Mouse (Mus musculus) stomach, embryonic 15.5 days (tissue): ENCODE measurements at regions not wholly inside any gene's neighbourhood (a gene's known extent, or its start where the extent isn't known, plus 50 kb on each side); places are given as distances from the start of the nearest gene placed in this dataset.

Source experiments
- ATAC-seq: fragments of 200-750 bp; cut with Nextera tagmentation; 2 replicates; pipeline ENCODE4 v1.8.0; 2017; ENCODE audit warnings: low read depth, moderate number of reproducible peaks, moderate TSS enrichment; ENCODE audit not compliant: insufficient read depth, low FRiP score
- H3K27ac ChIP-seq: fragments of 300-500 bp; sonication (generic); 2 replicates; pipeline ENCODE4 v1.5.1; 2015; ENCODE audit warnings: mild to moderate bottlenecking, inconsistent platforms
- H3K27me3 ChIP-seq: fragments of 300-500 bp; sonication (generic); replicated peaks from 2 replicates; pipeline ENCODE4 v1.6.1; 2015; ENCODE audit warnings: inconsistent platforms
- H3K36me3 ChIP-seq: fragments of 300-500 bp; sonication (generic); 2 replicates; pipeline ENCODE4 v1.6.1; 2015; ENCODE audit warnings: inconsistent platforms
- H3K4me1 ChIP-seq: fragments of 300-500 bp; sonication (generic); 2 replicates; pipeline ENCODE4 v1.6.1; 2015; ENCODE audit warnings: inconsistent platforms
- H3K4me2 ChIP-seq: fragments of 300-500 bp; sonication (generic); 2 replicates; pipeline ENCODE4 v1.6.1; 2015; ENCODE audit warnings: mild to moderate bottlenecking, inconsistent platforms
- H3K4me3 ChIP-seq: fragments of 300-500 bp; sonication (generic); replicated peaks from 2 replicates; pipeline ENCODE4 v1.5.1; 2015; ENCODE audit warnings: inconsistent platforms
- H3K9ac ChIP-seq: fragments of 300-500 bp; sonication (generic); 2 replicates; pipeline ENCODE4 v1.6.1; 2015; ENCODE audit warnings: inconsistent platforms
- H3K9me3 ChIP-seq: fragments of 300-500 bp; sonication (generic); 2 replicates; pipeline ENCODE4 v1.6.1; 2016; ENCODE audit warnings: inconsistent platforms
- WGBS: fragments of 180-500 bp; shearing (Covaris S2); methylation state at CpG from one replicate; pipeline ENCODE4 v1.1.7; 2015; 5-methylcytosine and 5-hydroxymethylcytosine counted together

GRCm38 (mm10) chr1:190570563-190570962 is 341.0 kb downstream of the Rps6kc1 start:
- no peak for ATAC-seq
- no peak overlapping the region for H3K4me2 ChIP-seq
- H3K4me1 ChIP-seq, result no peaks in the 10 kb centered on the region
- H3K27me3 ChIP-seq, result no peaks in the 10 kb centered on the region
- H3K4me3 ChIP-seq, result no peak overlapping the region
- no peaks in the 10 kb centered on the region for H3K36me3 ChIP-seq
- no peaks in the 10 kb centered on the region for H3K9me3 ChIP-seq
- WGBS, result 70% methylated on average over 10 of the region's 10 CpGs
- H3K9ac ChIP-seq, result no peak overlapping the region
- H3K27ac ChIP-seq, result no peak overlapping the region

DNA sequence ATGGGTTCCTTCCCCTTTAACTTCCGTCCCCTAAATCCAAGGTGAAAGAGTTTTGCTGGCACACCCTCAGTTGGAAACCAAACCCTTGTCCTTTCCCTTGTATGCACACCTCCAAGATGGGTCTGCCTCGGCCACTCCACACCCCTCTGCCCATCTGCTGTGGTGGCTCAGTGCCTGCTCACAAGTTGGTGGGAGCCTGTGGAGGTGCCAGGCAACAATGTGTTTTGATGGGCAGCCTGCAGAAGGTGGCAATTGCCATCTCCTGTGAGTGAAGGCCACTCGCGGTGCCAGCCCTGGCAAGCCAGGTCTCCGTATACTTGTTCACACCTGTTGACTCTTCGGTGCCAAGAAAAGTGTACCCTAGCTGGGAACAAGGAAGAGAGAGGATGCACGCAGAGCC is 344.8 kb downstream of the Rps6kc1 start:
- Histone ChIP-seq H3K9me3 (no peaks in the 10 kb centered on the region), H3K4me1 (no peaks in the 10 kb centered on the region; the same call in 1 of the 2 replicates), H3K9ac (no peak overlapping the region), H3K27ac (no peak overlapping the region), H3K4me2 (no peak overlapping the region), H3K4me3 (no peak overlapping the region), H3K27me3 (no peaks in the 10 kb centered on the region), H3K36me3 (no peaks in the 10 kb centered on the region)
- no peak for ATAC-seq
- 92% methylated on average over 7 of the region's 7 CpGs for WGBS

DNA sequence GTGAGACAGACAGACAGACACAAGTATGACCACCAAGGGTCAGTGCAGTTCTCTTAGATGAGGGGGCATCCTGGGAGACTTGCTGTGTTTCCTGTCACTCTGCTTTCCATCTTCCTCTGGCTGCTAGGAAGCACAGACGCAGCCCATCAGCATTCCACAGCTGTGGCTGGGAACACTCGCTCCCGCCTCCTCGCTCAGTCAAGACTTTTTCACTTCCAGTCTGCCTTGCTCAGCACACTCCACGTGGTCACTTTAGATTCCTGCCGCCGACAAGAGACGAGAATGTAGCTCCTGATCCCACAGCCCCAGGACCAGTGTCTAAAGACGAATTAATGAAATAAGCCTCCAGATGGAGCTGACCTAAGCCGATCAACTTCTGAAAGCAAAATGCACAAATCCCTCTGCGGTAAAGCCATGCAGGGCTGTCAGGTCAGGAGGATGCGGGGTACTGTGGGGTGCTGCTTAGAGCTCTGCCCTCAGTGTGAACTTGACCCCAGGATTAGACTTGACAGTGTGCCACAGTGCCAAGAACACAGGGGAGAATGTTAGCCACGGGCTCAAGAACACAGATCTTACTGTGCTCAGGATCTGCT is 348.6 kb downstream of the Rps6kc1 start:
- H3K9ac ChIP-seq, result no peak overlapping the region
- H3K4me1 ChIP-seq, result no peaks in the 10 kb centered on the region; the same call in 1 of the 2 replicates
- no peaks in the 10 kb centered on the region for H3K36me3 ChIP-seq
- ATAC-seq, result 0 out of 2 replicates have a peak, but pooled peaks have one; percentile 33
- no peaks in the 10 kb centered on the region for H3K27me3 ChIP-seq
- no peak overlapping the region for H3K4me2 ChIP-seq
- no peaks in the 10 kb centered on the region for H3K9me3 ChIP-seq
- 35% methylated on average over 13 of the region's 13 CpGs for WGBS
- H3K27ac ChIP-seq, result no peak overlapping the region
- H3K4me3 ChIP-seq, result no peak overlapping the region

GRCm38 (mm10) chr1:190560086-190560485 is 351.5 kb downstream of the Rps6kc1 start:
- H3K9me3 ChIP-seq, result no peaks in the 10 kb centered on the region
- no peak overlapping the region for H3K9ac ChIP-seq
- no peaks in the 10 kb centered on the region; the same call in 1 of the 2 replicates for H3K4me1 ChIP-seq
- H3K27me3 ChIP-seq, result no peaks in the 10 kb centered on the region
- H3K4me3 ChIP-seq, result no peak overlapping the region
- no peak for ATAC-seq
- no peak overlapping the region for H3K27ac ChIP-seq
- no peaks in the 10 kb centered on the region for H3K36me3 ChIP-seq
- H3K4me2 ChIP-seq, result no peak overlapping the region
- 50% methylated on average over 9 of the region's 9 CpGs for WGBS

- no peak; the same call in 1 of the 2 replicates for ATAC-seq
- H3K9ac ChIP-seq, result no peak overlapping the region
- WGBS, result 53% methylated on average over 2 of the region's 2 CpGs
- H3K27ac ChIP-seq, result no peak overlapping the region
- H3K4me1 ChIP-seq, result no peaks in the 10 kb centered on the region
- no peak overlapping the region for H3K4me3 ChIP-seq
- H3K9me3 ChIP-seq, result no peaks in the 10 kb centered on the region
- H3K27me3 ChIP-seq, result 0 out of 2 replicates have a peak, but pooled peaks cover 2% of the 10 kb centered on the region
- no peaks in the 10 kb centered on the region for H3K36me3 ChIP-seq
- no peak overlapping the region for H3K4me2 ChIP-seq
These were observed 369.7 kb downstream of the Rps6kc1 start for GRCm38 (mm10) chr1:190541892-190542291.

GRCm38 (mm10) chr1:190532879-190533676 is 362.6 kb upstream of the Prox1 start:
- H3K27ac ChIP-seq, result no peak overlapping the region
- WGBS, result 22% methylated on average over 10 of the region's 10 CpGs
- H3K4me2 ChIP-seq, result no peak overlapping the region

GRCm38 (mm10) chr1:190531224-190531623 is 360.7 kb upstream of the Prox1 start:
- H3K9ac ChIP-seq, result no peak overlapping the region
- no peak overlapping the region for H3K4me2 ChIP-seq
- no peak for ATAC-seq
- no peaks in the 10 kb centered on the region for H3K27me3 ChIP-seq
- WGBS, result 93% methylated on average over 6 of the region's 6 CpGs
- H3K36me3 ChIP-seq, result no peaks in the 10 kb centered on the region
- no peak overlapping the region for H3K4me3 ChIP-seq
- 0 out of 2 replicates have a peak, but pooled peaks cover 8% of the 10 kb centered on the region for H3K4me1 ChIP-seq
- no peak overlapping the region for H3K27ac ChIP-seq
- H3K9me3 ChIP-seq, result no peaks in the 10 kb centered on the region

More at GRCm38 (mm10) chr1:190532879-190533676, 362.6 kb upstream of the Prox1 start:
- peak; percentile 70; the same call in 1 of the 2 replicates for ATAC-seq
- no peak overlapping the region for H3K4me3 ChIP-seq
- no peaks in the 10 kb centered on the region for H3K36me3 ChIP-seq
- H3K27me3 ChIP-seq, result 0 out of 2 replicates have a peak, but pooled peaks cover 2% of the 10 kb centered on the region
- no peaks in the 10 kb centered on the region for H3K9me3 ChIP-seq
- 0 out of 2 replicates have a peak, but pooled peaks cover 5% of the 10 kb centered on the region for H3K4me1 ChIP-seq
- H3K9ac ChIP-seq, result no peak overlapping the region

DNA sequence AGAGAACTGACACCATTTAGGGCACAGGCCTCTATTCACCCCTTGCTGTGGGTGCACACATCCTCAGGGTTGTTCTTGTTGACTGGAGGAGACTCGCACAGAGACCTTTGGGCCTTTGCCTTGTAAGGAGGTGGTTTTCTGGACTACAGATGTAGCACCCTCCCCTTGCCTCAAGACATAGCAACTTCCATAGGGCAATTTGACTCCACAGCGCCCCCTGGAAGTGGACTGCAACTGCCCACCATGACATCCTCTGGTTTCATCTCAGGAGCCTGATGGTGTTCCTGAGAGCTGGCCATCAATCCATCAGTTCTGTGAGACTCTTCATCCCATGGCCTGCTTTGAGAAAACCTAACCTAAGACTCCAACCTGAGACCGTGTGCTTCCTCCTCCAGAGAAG is 359.6 kb upstream of the Prox1 start:
- Histone ChIP-seq H3K9ac (no peak overlapping the region), H3K27me3 (no peaks in the 10 kb centered on the region), H3K4me1 (0 out of 2 replicates have a peak, but pooled peaks cover 8% of the 10 kb centered on the region), H3K36me3 (no peaks in the 10 kb centered on the region), H3K4me3 (no peak overlapping the region), H3K27ac (no peak overlapping the region), H3K4me2 (no peak overlapping the region), H3K9me3 (no peaks in the 10 kb centered on the region)
- 70% methylated on average over 3 of the region's 3 CpGs for WGBS
- no peak for ATAC-seq

- Histone ChIP-seq H3K9ac (no peak overlapping the region), H3K4me1 (0 out of 2 replicates have a peak, but pooled peaks cover 3% of the 10 kb centered on the region), H3K4me3 (no peak overlapping the region), H3K36me3 (no peaks in the 10 kb centered on the region), H3K27ac (no peak overlapping the region), H3K4me2 (no peak overlapping the region), H3K27me3 (no peaks in the 10 kb centered on the region; the same call in 1 of the 2 replicates), H3K9me3 (no peaks in the 10 kb centered on the region)
- WGBS, result 39% methylated on average over 7 of the region's 7 CpGs
- no peak for ATAC-seq
These were observed 357.1 kb upstream of the Prox1 start for GRCm38 (mm10) chr1:190527545-190528137.

GRCm38 (mm10) chr1:190526634-190527033 is 356.1 kb upstream of the Prox1 start:
- Histone ChIP-seq H3K4me3 (no peak overlapping the region), H3K9ac (no peak overlapping the region), H3K27ac (peak overlapping the region; percentile 16; the same call in 1 of the 2 replicates), H3K4me2 (no peak overlapping the region), H3K36me3 (no peaks in the 10 kb centered on the region), H3K27me3 (no peaks in the 10 kb centered on the region; the same call in 1 of the 2 replicates), H3K4me1 (0 out of 2 replicates have a peak, but pooled peaks cover 3% of the 10 kb centered on the region), H3K9me3 (no peaks in the 10 kb centered on the region)
- peak; percentile 45; the same call in 1 of the 2 replicates for ATAC-seq
- WGBS, result 11% methylated on average over 7 of the region's 7 CpGs

GRCm38 (mm10) chr1:190526046-190526445 is 355.5 kb upstream of the Prox1 start:
- no peaks in the 10 kb centered on the region; the same call in 1 of the 2 replicates for H3K27me3 ChIP-seq
- H3K9me3 ChIP-seq, result no peaks in the 10 kb centered on the region
- no peak for ATAC-seq

More at GRCm38 (mm10) chr1:190526046-190526445, 355.5 kb upstream of the Prox1 start:
- Histone ChIP-seq H3K4me1 (0 out of 2 replicates have a peak, but pooled peaks cover 3% of the 10 kb centered on the region), H3K4me3 (no peak overlapping the region), H3K27ac (0 out of 2 replicates have a peak overlapping the region, but pooled peaks have one; percentile 16), H3K9ac (no peak overlapping the region), H3K4me2 (no peak overlapping the region), H3K36me3 (no peaks in the 10 kb centered on the region)
- WGBS, result 26% methylated on average over 6 of the region's 6 CpGs
